11 mouse cellular contexts compared by ENCODE assay signal in the genomic region with DNA sequence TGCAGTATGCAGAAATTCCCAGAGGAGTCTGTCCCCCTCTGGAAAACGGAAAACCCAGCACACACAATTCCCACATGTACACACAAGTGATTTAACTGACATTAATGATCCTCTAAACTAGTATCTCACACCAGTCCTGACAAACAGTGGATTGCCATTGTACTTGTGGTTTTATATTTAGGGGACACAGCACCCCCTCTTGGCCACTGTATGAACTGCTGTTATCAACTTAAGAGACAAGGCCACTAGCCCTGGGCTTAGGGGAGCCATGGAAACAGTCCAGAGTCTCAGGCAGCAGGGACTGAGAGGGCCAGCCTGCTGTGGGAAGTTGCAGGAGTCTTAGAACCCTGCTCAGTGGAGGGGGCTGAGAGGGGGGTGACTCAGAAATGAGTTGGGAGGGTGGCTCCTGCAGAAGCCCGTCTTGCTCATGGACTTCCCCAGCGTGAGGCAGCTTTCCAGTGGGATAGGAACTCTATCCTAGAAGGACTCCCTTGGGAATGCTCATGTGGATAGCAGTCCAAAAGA. TPM values are rescaled to one million over a fixed set of nuclear protein-coding genes. Genes with fewer than 3 reads are reported as not detected.
DNase-seq lines count a peak whose midpoint lies in the region; ATAC-seq and TF ChIP-seq lines count a peak whose summit lies in the region.
"Had no signal": no experiment of that assay in that cellular context is flagged by ENCODE, and none has a peak within 500 bp of the region (broad histone marks: within the 10 kb centered on the region; RNA-seq: fewer than 3 reads in every experiment).

No protein-coding gene starts in this region.

- WGBS in cerebellum, adult 2 months, result 56% methylated on average over 3 of the region's 3 CpGs

- peak; percentile 34 for DNase-seq in kidney, adult 9 months
- DNase-seq in kidney, postnatal 10 days, result no peak
- peak; percentile 46 to 57 for DNase-seq in B cell, adult 2 months
- DNase-seq in Muller cell, postnatal 12 days (ENCODE audit: inconsistent ontology term), result peak; percentile 41
- no peak for DNase-seq in cerebellum, adult 2 months
- DNase-seq in right cerebral cortex, postnatal 25 days, result no peak
- no peak for DNase-seq in layer of hippocampus, adult 18-20 months (ENCODE audit: low spot score in 2 of 2)

- H3K27me3 ChIP-seq in cerebellum, adult 2 months (ENCODE audit: control insufficient read depth, insufficient read depth, low read length), result no peaks in the 10 kb centered on the region
- H3K27me3 ChIP-seq: embryonic facial prominence, embryonic 13.5 days had no signal

- TF ChIP-seq POLR2A in cerebellum, adult 2 months (IDR thresholded peaks at IDR 0.05; ENCODE audit: borderline replicate concordance, insufficient read depth, low read length), result no peak

- no peak overlapping the region for H3K27ac ChIP-seq in cerebellum, adult 2 months (ENCODE audit: insufficient read depth, low read length)
- H3K27ac ChIP-seq: embryonic facial prominence, embryonic 13.5 days had no signal

- no peak overlapping the region for H3K4me3 ChIP-seq in cerebellum, adult 2 months (replicated peaks; ENCODE audit: insufficient read depth, low read depth, low read length)
- H3K4me3 ChIP-seq: embryonic facial prominence, embryonic 13.5 days had no signal

- no peak for TF ChIP-seq CTCF in cerebellum, adult 2 months (IDR thresholded peaks at IDR 0.05; ENCODE audit: borderline replicate concordance, insufficient read depth, low read depth, low read length)

- no peaks in the 10 kb centered on the region for H3K4me1 ChIP-seq in cerebellum, adult 2 months (ENCODE audit: control insufficient read depth, insufficient read depth, low read length)
- H3K4me1 ChIP-seq: embryonic facial prominence, embryonic 13.5 days had no signal

- peak; percentile 42 to 56; a peak in 3 of 4 replicates for ATAC-seq in hematopoietic stem cell, adult 5-6 weeks (replicated peaks in 1 of 2; ENCODE audit: insufficient read depth in 1 of 2, low FRiP score in 2 of 2, low TSS enrichment in 1 of 2, low read depth in 1 of 2, poor library complexity in 2 of 2, severe bottlenecking in 2 of 2)

RNA-seq across cellular contexts. Expression of gene Oas1h, which starts 4.2 kb away (rescaled TPM):
- total RNA-seq in hematopoietic stem cell, adult 5-6 weeks (2017), result not detected in 2 replicates
- not detected in 2 replicates for polyA plus RNA-seq in cerebellum, adult 2 months (2012; rRNA removed)
- not detected for total RNA-seq in layer of hippocampus, adult 18-20 months (2021)
- polyA plus RNA-seq: embryonic facial prominence, embryonic 13.5 days; kidney, embryonic 16.5 days; neural tube, embryonic 11.5 days had no signal

RNA-seq across cellular contexts. Expression of gene Oas1f, which starts 18.2 kb away (rescaled TPM):
- not detected in 2 replicates for total RNA-seq in hematopoietic stem cell, adult 5-6 weeks (2017)
- polyA plus RNA-seq in cerebellum, adult 2 months (2012; rRNA removed), result not detected in 2 replicates
- not detected for total RNA-seq in layer of hippocampus, adult 18-20 months (2021)
- polyA plus RNA-seq: embryonic facial prominence, embryonic 13.5 days; neural tube, embryonic 11.5 days had no signal

RNA-seq across cellular contexts. Expression of gene Oas1g, which starts 22.0 kb away (rescaled TPM):
- 4.8 and 6.2 TPM in 2 replicates for total RNA-seq in hematopoietic stem cell, adult 5-6 weeks (2017)
- 0.35 and 0.47 TPM in 2 replicates for polyA plus RNA-seq in cerebellum, adult 2 months (2012; rRNA removed)
- total RNA-seq in layer of hippocampus, adult 18-20 months (2021), result not detected
- polyA plus RNA-seq: neural tube, embryonic 11.5 days had no signal

RNA-seq across cellular contexts. Expression of gene Oas1a, which starts 41.9 kb away (rescaled TPM):
- total RNA-seq in hematopoietic stem cell, adult 5-6 weeks (2017), result 23.4 and 33.7 TPM in 2 replicates
- polyA plus RNA-seq in cerebellum, adult 2 months (2012; rRNA removed), result 1.6 and 1.9 TPM in 2 replicates
- total RNA-seq in layer of hippocampus, adult 18-20 months (2021), result under 1 TPM in 1 of 2 experiments, not detected in 1; 0.33 TPM

RNA-seq across cellular contexts. Expression of gene Oas1d, which starts 48.9 kb away (rescaled TPM):
- not detected in 2 replicates for total RNA-seq in hematopoietic stem cell, adult 5-6 weeks (2017)
- not detected in 2 replicates for polyA plus RNA-seq in cerebellum, adult 2 months (2012; rRNA removed)
- not detected for total RNA-seq in layer of hippocampus, adult 18-20 months (2021)
- polyA plus RNA-seq: embryonic facial prominence, embryonic 13.5 days; kidney, embryonic 16.5 days; neural tube, embryonic 11.5 days had no signal

Comparison
In these comparisons a context has a peak if more than half of its experiments do, and no peak if none do; other contexts are left out.
1. DNase-seq: peak in kidney, adult 9 months (single experiment), B cell, adult 2 months (2 of 2) and Muller cell, postnatal 12 days (single experiment); none in kidney, postnatal 10 days (single experiment), cerebellum, adult 2 months (0 of 2), right cerebral cortex, postnatal 25 days (single experiment) and layer of hippocampus, adult 18-20 months (0 of 2).